Comparison of ENCODE assay signal across 8 mouse cellular contexts in genomic region chr11:78164924-78165760, GRCm38 (mm10). TPM values are rescaled to one million over a fixed set of nuclear protein-coding genes. Genes with fewer than 3 reads are reported as not detected.
DNase-seq lines count a peak whose midpoint lies in the region; ATAC-seq lines count a peak whose summit lies in the region.

Traf4 (minus strand) TSS chr11:78165589.

- H3K9ac ChIP-seq in embryonic facial prominence, embryonic 11.5 days (replicated peaks; ENCODE audit: low read length): peak within 1 kb of the TSS; percentile 99
- H3K9ac ChIP-seq in liver, embryonic 13.5 days: peak within 1 kb of the TSS; percentile 99
- peak within 1 kb of the TSS; percentile 85 for H3K9ac ChIP-seq in stomach, embryonic 15.5 days

- H3K36me3 ChIP-seq in embryonic facial prominence, embryonic 11.5 days (replicated peaks; ENCODE audit: control insufficient read depth, insufficient read depth, low read depth, low read length): peaks cover 17% of the 10 kb centered on the region
- peaks cover 34% of the 10 kb centered on the region for H3K36me3 ChIP-seq in liver, embryonic 13.5 days
- H3K36me3 ChIP-seq in stomach, embryonic 15.5 days: peaks cover 21% of the 10 kb centered on the region

- no peaks in the 10 kb centered on the region for H3K27me3 ChIP-seq in embryonic facial prominence, embryonic 11.5 days (ENCODE audit: control insufficient read depth, insufficient read depth, low read length)
- H3K27me3 ChIP-seq in liver, embryonic 13.5 days: no peaks in the 10 kb centered on the region
- H3K27me3 ChIP-seq in stomach, embryonic 15.5 days (replicated peaks): no peaks in the 10 kb centered on the region

- under 1% methylated on average over 68 of the region's 78 CpGs for WGBS in embryonic facial prominence, embryonic 11.5 days
- under 1% methylated on average over 76 of the region's 78 CpGs for whole genome bisulfite sequencing in liver, embryonic 13.5 days (ENCODE audit: insufficient replicate concordance)
- under 1% methylated on average over 69 of the region's 78 CpGs for whole genome bisulfite sequencing in stomach, embryonic 15.5 days

- H3K27ac ChIP-seq in embryonic facial prominence, embryonic 11.5 days (replicated peaks; ENCODE audit: low read depth, low read length): peak within 1 kb of the TSS; percentile 98
- H3K27ac ChIP-seq in liver, embryonic 13.5 days: peak within 1 kb of the TSS; percentile 91
- peak within 1 kb of the TSS; percentile 96 for H3K27ac ChIP-seq in stomach, embryonic 15.5 days

- H3K9me3 ChIP-seq in embryonic facial prominence, embryonic 11.5 days (replicated peaks; ENCODE audit: control insufficient read depth, low read length): no peaks in the 10 kb centered on the region
- H3K9me3 ChIP-seq in liver, embryonic 13.5 days (replicated peaks): no peaks in the 10 kb centered on the region
- H3K9me3 ChIP-seq in stomach, embryonic 15.5 days: no peaks in the 10 kb centered on the region

- peak within 1 kb of the TSS; percentile 100 for H3K4me3 ChIP-seq in embryonic facial prominence, embryonic 11.5 days (ENCODE audit: low read depth, low read length)
- peak within 1 kb of the TSS; percentile 95 for H3K4me3 ChIP-seq in liver, embryonic 13.5 days (replicated peaks)
- peak within 1 kb of the TSS; percentile 77 for H3K4me3 ChIP-seq in stomach, embryonic 15.5 days (replicated peaks)

- peak; percentile 86 to 88 for DNase-seq in B cell, adult 2 months
- DNase-seq in adrenal gland, postnatal 10 days: peak; percentile 93
- peak; percentile 93 for DNase-seq in embryonic facial prominence, embryonic 11.5 days (ENCODE audit: low spot score)
- peak; percentile 78 for DNase-seq in heart, adult 8-10 months (ENCODE audit: low spot score)
- DNase-seq in kidney, adult 8-10 months: peak; percentile 86 to 88
- peak; percentile 73 for DNase-seq in liver, embryonic 13.5 days
- peak; percentile 60 to 70 for DNase-seq in natural killer cell, adult 2 months (ENCODE audit: low spot score in 2 of 2)

- H3K4me2 ChIP-seq in embryonic facial prominence, embryonic 11.5 days (ENCODE audit: low read depth, low read length): peak within 1 kb of the TSS; percentile 90
- H3K4me2 ChIP-seq in liver, embryonic 13.5 days: peak within 1 kb of the TSS; percentile 100
- H3K4me2 ChIP-seq in stomach, embryonic 15.5 days: peak within 1 kb of the TSS; percentile 79

- peaks cover 9% of the 10 kb centered on the region for H3K4me1 ChIP-seq in embryonic facial prominence, embryonic 11.5 days (ENCODE audit: control insufficient read depth, insufficient read depth, low read length)
- peaks cover 92% of the 10 kb centered on the region for H3K4me1 ChIP-seq in liver, embryonic 13.5 days (replicated peaks)
- peaks cover 37% of the 10 kb centered on the region for H3K4me1 ChIP-seq in stomach, embryonic 15.5 days

- ATAC-seq in embryonic facial prominence, embryonic 11.5 days (replicated peaks; ENCODE audit: insufficient number of reproducible peaks, low FRiP score, low TSS enrichment, low read depth): peak; percentile 68
- peak; percentile 79 for ATAC-seq in liver, embryonic 13.5 days (ENCODE audit: low read depth)
- ATAC-seq in stomach, embryonic 15.5 days (ENCODE audit: insufficient read depth, low FRiP score, low read depth): peak; percentile 79

RNA-seq across cellular contexts. Expression of gene Traf4, which starts in this region (rescaled TPM):
- 10 to 100 TPM; 52.2 to 53.0 TPM for total RNA-seq in adrenal gland, postnatal 10 days (2021)
- 84.9 and 91.8 TPM in 2 replicates for polyA plus RNA-seq in embryonic facial prominence, embryonic 11.5 days (2014; fragmentation: Nextera tagmentation; extraction: Ambion mirVana)
- 1 to 10 TPM; 3.4 to 4.3 (median 3.7) TPM for total RNA-seq in heart, adult 8-10 months (2022)
- 28.0 and 34.6 TPM in 2 replicates for polyA plus RNA-seq in liver, embryonic 13.5 days (2015; fragmentation: Nextera tagmentation; extraction: Ambion mirVana)
- 57.3 and 67.4 TPM in 2 replicates for polyA plus RNA-seq in stomach, embryonic 15.5 days (2015; fragmentation: Nextera tagmentation; extraction: Ambion mirVana)

Comparison
In these comparisons a context has a peak if more than half of its experiments do, and no peak if none do; other contexts are left out.
1. Peak in every context shown above with its lines: DNase-seq, ATAC-seq, H3K4me3 ChIP-seq and H3K27ac ChIP-seq.
2. RNA of gene Traf4 (total RNA-seq): 52.2 to 53.0 TPM in adrenal gland, postnatal 10 days; 3.4 to 4.3 TPM in heart, adult 8-10 months; every median in the first group is over 10 times any median in the second.